Mouse (Mus musculus): ENCODE data around the gene Fam227b.

Gene Fam227b

GRCm38 (mm10) chr2:126060595-126060994 is 91.2 kb downstream of the Fam227b start:
- DNase-seq, result no peak

GRCm38 (mm10) chr2:126053657-126054056 is 98.1 kb downstream of the Fam227b start:
- DNase-seq, result no peak

- no peak for DNase-seq
Observed at GRCm38 (mm10) chr2:126052749-126053557, 98.9 kb downstream of the Fam227b start.

GRCm38 (mm10) chr2:126045621-126046020 is 106.2 kb downstream of the Fam227b start:
- DNase-seq, result no peak

- no peak for DNase-seq
Observed at GRCm38 (mm10) chr2:126042674-126043073, 109.1 kb downstream of the Fam227b start.

- DNase-seq, result no peak
Observed at GRCm38 (mm10) chr2:126041237-126041636, 110.6 kb downstream of the Fam227b start.

- DNase-seq, result no peak
Observed at GRCm38 (mm10) chr2:126040651-126041050, 111.2 kb downstream of the Fam227b start.

- DNase-seq, result no peak
Observed at GRCm38 (mm10) chr2:126039414-126039891, 112.4 kb downstream of the Fam227b start.

GRCm38 (mm10) chr2:126038221-126039000 is 113.4 kb downstream of the Fam227b start:
- no peak for DNase-seq

- no peak for DNase-seq
Observed at GRCm38 (mm10) chr2:126036121-126036520, 115.7 kb downstream of the Fam227b start.

- DNase-seq, result no peak
Observed at GRCm38 (mm10) chr2:126035013-126035770, 116.6 kb downstream of the Fam227b start.

- DNase-seq, result no peak
Observed at GRCm38 (mm10) chr2:126034379-126035005, 117.3 kb downstream of the Fam227b start, which contains the start of gene Fgf7. Gene Fgf7 (plus strand): TSS chr2:126034658.

- peak; percentile 25 for DNase-seq
Observed at GRCm38 (mm10) chr2:126033114-126033972, 118.5 kb downstream of the Fam227b start.

- DNase-seq, result no peak
Observed at GRCm38 (mm10) chr2:126031186-126031900, 120.5 kb downstream of the Fam227b start.

- no peak for DNase-seq
Observed at GRCm38 (mm10) chr2:126015763-126016473, 135.9 kb downstream of the Fam227b start.

GRCm38 (mm10) chr2:126014989-126015710 is 136.7 kb downstream of the Fam227b start:
- no peak for DNase-seq

- no peak for DNase-seq
Observed at GRCm38 (mm10) chr2:126006742-126007141, 145.1 kb downstream of the Fam227b start.

- DNase-seq, result peak; percentile 72
Observed at GRCm38 (mm10) chr2:126006088-126006487, 145.7 kb downstream of the Fam227b start.

- DNase-seq, result no peak
Observed at GRCm38 (mm10) chr2:126002291-126002690, 149.5 kb downstream of the Fam227b start.
